Mouse (Mus musculus) heart, adult 2 months (tissue): ENCODE measurements around the gene Mthfr.

Experiments
- CTCF ChIP-seq: fragments of 200-600 bp; IDR thresholded peaks from 2 replicates; pipeline ENCODE4 v1.8.1; 2022; ENCODE audit warnings: antibody characterized with exemption, mild to moderate bottlenecking, moderate library complexity
- EP300 ChIP-seq: fragments of 200-500 bp; IDR thresholded peaks from 2 replicates; pipeline ENCODE4 v1.6.1; 2011; ENCODE audit warnings: low read depth, low read length, control low read depth; ENCODE audit not compliant: insufficient read depth

DNA sequence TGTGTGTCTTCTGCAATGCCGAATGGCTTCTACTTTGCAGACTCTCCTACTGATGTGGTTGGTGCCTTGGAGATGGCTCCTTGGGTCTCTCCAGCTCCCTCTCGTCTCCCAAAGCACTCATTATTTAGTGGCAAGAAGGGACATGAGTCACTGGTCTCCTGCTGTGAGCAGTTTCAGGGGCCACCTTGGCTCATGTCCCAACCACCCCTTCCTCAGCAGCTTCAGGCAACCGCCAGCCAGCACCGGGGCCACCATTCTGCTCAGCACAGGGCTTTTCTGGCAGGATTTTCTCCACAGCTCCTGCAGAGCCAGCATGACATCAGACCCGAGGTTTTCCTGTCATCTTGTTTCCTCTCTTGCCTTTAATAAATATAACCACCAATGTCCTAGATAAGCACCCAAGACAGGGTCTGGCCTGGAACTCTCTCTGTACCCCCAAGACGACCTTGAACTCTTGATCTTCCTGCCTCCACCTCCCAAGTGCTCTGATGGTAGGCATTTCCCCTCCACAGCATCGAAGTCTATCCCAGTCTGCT is 69.8 kb downstream of the Mthfr start:
- TF ChIP-seq CTCF (no peak), EP300 (no peak)
